Mouse (Mus musculus) ES-Bruce4 (cell line): ENCODE measurements around the gene Xpnpep3. TPM values are rescaled to one million over a fixed set of nuclear protein-coding genes. Genes with fewer than 3 reads are reported as not detected.

ENCODE experiments used
- H3K27ac ChIP-seq: 2 replicates; pipeline ENCODE4 v1.5.1; 2012; ENCODE audit warnings: low read length, inconsistent platforms; ENCODE audit not compliant: insufficient read depth
- H3K27me3 ChIP-seq: 2 replicates; pipeline ENCODE4 v1.6.1; 2012; ENCODE audit warnings: mild to moderate bottlenecking, low read length, inconsistent platforms; ENCODE audit not compliant: control insufficient read depth, poor library complexity, insufficient read depth, severe bottlenecking
- H3K36me3 ChIP-seq: 2 replicates; pipeline ENCODE4 v1.6.1; 2012; ENCODE audit warnings: inconsistent platforms, mild to moderate bottlenecking, low read length, moderate library complexity; ENCODE audit not compliant: control insufficient read depth, poor library complexity, insufficient read depth, severe bottlenecking
- H3K4me1 ChIP-seq: one replicate; pipeline ENCODE4 v1.8.1; 2011; ENCODE audit warnings: low read length; ENCODE audit not compliant: control insufficient read depth, insufficient read depth
- H3K4me3 ChIP-seq: 2 replicates; pipeline ENCODE4 v1.5.1; 2011; ENCODE audit warnings: low read depth, mild to moderate bottlenecking, low read length
- H3K9ac ChIP-seq: 2 replicates; pipeline ENCODE4 v1.6.1; 2012; ENCODE audit warnings: low read depth, mild to moderate bottlenecking, inconsistent platforms; ENCODE audit not compliant: poor library complexity, severe bottlenecking
- H3K9me3 ChIP-seq: replicated peaks from 2 replicates; pipeline ENCODE4 v1.6.1; 2012; ENCODE audit warnings: mild to moderate bottlenecking, low read length, inconsistent platforms; ENCODE audit not compliant: control insufficient read depth, poor library complexity, insufficient read depth, severe bottlenecking
- CTCF ChIP-seq: IDR thresholded peaks from one replicate; pipeline ENCODE4 v1.8.1; 2011; ENCODE audit warnings: low read depth, low read length
- EP300 ChIP-seq: IDR thresholded peaks from 2 replicates; pipeline ENCODE4 v1.6.1; 2011; ENCODE audit warnings: low read depth, low read length; ENCODE audit not compliant: insufficient read depth
- POLR2A ChIP-seq: IDR thresholded peaks from one replicate; pipeline ENCODE4 v1.8.1; 2011; ENCODE audit warnings: low read length; ENCODE audit not compliant: insufficient read depth
- polyA plus RNA-seq: library from polyadenylated mRNA; stranded (reverse); fragments of >200 nt; gene quantifications from 2 replicates; pipeline ENCODE4 v1.2.4, GENCODE M21; 2011; ENCODE audit warnings: low read depth; ENCODE audit not compliant: missing spikeins, insufficient read depth, insufficient read length

Gene Xpnpep3
- polyA plus RNA-seq, 1 experiment = 26.7 TPM

GRCm38 (mm10) chr15:81431195-81431594, 31.3 kb downstream of the Xpnpep3 start:
- no peaks in the 10 kb centered on the region for H3K9me3 ChIP-seq
- no peaks in the 10 kb centered on the region for H3K27me3 ChIP-seq
- H3K9ac ChIP-seq = no peak overlapping the region
- H3K36me3 ChIP-seq = peaks cover 18% of the 10 kb centered on the region
- H3K4me1 ChIP-seq = no peaks in the 10 kb centered on the region
- H3K4me3 ChIP-seq = no peak overlapping the region
- no peak overlapping the region for H3K27ac ChIP-seq
- TF ChIP-seq POLR2A = no peak
- no peak for TF ChIP-seq EP300

- no peak for TF ChIP-seq EP300
- no peak for TF ChIP-seq POLR2A
- no peak for TF ChIP-seq CTCF
- Histone ChIP-seq H3K4me3 (no peak overlapping the region), H3K27ac (no peak overlapping the region), H3K4me1 (no peaks in the 10 kb centered on the region), H3K9ac (no peak overlapping the region), H3K9me3 (no peaks in the 10 kb centered on the region), H3K36me3 (peaks cover 5% of the 10 kb centered on the region; the same call in 1 of the 2 replicates), H3K27me3 (no peaks in the 10 kb centered on the region)
Measured at GRCm38 (mm10) chr15:81438345-81438744, 38.4 kb downstream of the Xpnpep3 start.

GRCm38 (mm10) chr15:81439236-81439635, 39.3 kb downstream of the Xpnpep3 start:
- H3K27ac ChIP-seq = no peak overlapping the region
- no peak overlapping the region for H3K4me3 ChIP-seq
- TF ChIP-seq CTCF (no peak), EP300 (no peak), POLR2A (no peak)
- H3K36me3 ChIP-seq = peaks cover 5% of the 10 kb centered on the region; the same call in 1 of the 2 replicates
- H3K9ac ChIP-seq = no peak overlapping the region
- H3K9me3 ChIP-seq = no peaks in the 10 kb centered on the region
- H3K27me3 ChIP-seq = no peaks in the 10 kb centered on the region
- H3K4me1 ChIP-seq = no peaks in the 10 kb centered on the region

GRCm38 (mm10) chr15:81448463-81448862, 48.5 kb downstream of the Xpnpep3 start:
- Histone ChIP-seq H3K36me3 (peaks cover 18% of the 10 kb centered on the region), H3K27ac (no peak overlapping the region)
- TF ChIP-seq CTCF (no peak), POLR2A (no peak), EP300 (no peak)

GRCm38 (mm10) chr15:81461523-81461922, 61.6 kb downstream of the Xpnpep3 start:
- no peak for TF ChIP-seq POLR2A
- no peak for TF ChIP-seq EP300
- TF ChIP-seq CTCF = peak; percentile 52
- H3K4me1 ChIP-seq = no peaks in the 10 kb centered on the region

More at GRCm38 (mm10) chr15:81448463-81448862, 48.5 kb downstream of the Xpnpep3 start:
- no peak overlapping the region for H3K9ac ChIP-seq
- H3K4me1 ChIP-seq = no peaks in the 10 kb centered on the region
- H3K4me3 ChIP-seq = no peak overlapping the region
- no peaks in the 10 kb centered on the region for H3K27me3 ChIP-seq
- no peaks in the 10 kb centered on the region for H3K9me3 ChIP-seq

GRCm38 (mm10) chr15:81465016-81465660, 65.2 kb downstream of the Xpnpep3 start:
- TF ChIP-seq EP300 (no peak), POLR2A (no peak), CTCF (no peak)
- Histone ChIP-seq H3K4me3 (peak overlapping the region; percentile 97), H3K9me3 (no peaks in the 10 kb centered on the region), H3K4me1 (no peaks in the 10 kb centered on the region), H3K9ac (peak overlapping the region; percentile 88), H3K36me3 (peaks cover 11% of the 10 kb centered on the region), H3K27me3 (no peaks in the 10 kb centered on the region), H3K27ac (peak overlapping the region; percentile 79)

More at GRCm38 (mm10) chr15:81461523-81461922, 61.6 kb downstream of the Xpnpep3 start:
- no peak overlapping the region for H3K9ac ChIP-seq
- H3K36me3 ChIP-seq = 0 out of 2 replicates have a peak, but pooled peaks cover 7% of the 10 kb centered on the region
- no peak overlapping the region for H3K4me3 ChIP-seq
- H3K27ac ChIP-seq = no peak overlapping the region
- no peaks in the 10 kb centered on the region for H3K27me3 ChIP-seq
- no peaks in the 10 kb centered on the region for H3K9me3 ChIP-seq
